Mouse (Mus musculus) cortical plate, adult 2 months (tissue): ENCODE data around the gene Cradd. TPM values are rescaled to one million over a fixed set of nuclear protein-coding genes. Genes with fewer than 3 reads are reported as not detected.

ENCODE experiments used
- H3K27ac ChIP-seq: fragments of 200-500 bp; 2 replicates; pipeline ENCODE4 v1.5.1; 2012; ENCODE audit warnings: low read length, control low read depth, inconsistent platforms; ENCODE audit not compliant: insufficient read depth
- H3K4me1 ChIP-seq: fragments of 200-500 bp; 2 replicates; pipeline ENCODE4 v1.6.1; 2011; ENCODE audit warnings: low read length; ENCODE audit not compliant: control insufficient read depth, insufficient read depth
- H3K4me3 ChIP-seq: fragments of 200-500 bp; 2 replicates; pipeline ENCODE4 v1.5.1; 2011; ENCODE audit warnings: mild to moderate bottlenecking, low read length, control low read depth; ENCODE audit not compliant: insufficient read depth
- CTCF ChIP-seq: fragments of 200-500 bp; IDR thresholded peaks from 2 replicates; pipeline ENCODE4 v1.5.1; 2011; ENCODE audit warnings: mild to moderate bottlenecking, control low read depth, low read length; ENCODE audit not compliant: insufficient read depth; ENCODE audit errors: extremely low read depth
- POLR2A ChIP-seq: fragments of 200-500 bp; IDR thresholded peaks from 2 replicates; pipeline ENCODE4 v1.6.1; 2011; ENCODE audit warnings: mild to moderate bottlenecking, low read length, control low read depth; ENCODE audit not compliant: insufficient read depth; ENCODE audit errors: extremely low read depth
- polyA plus RNA-seq: library from polyadenylated mRNA; depleted of rRNA; stranded (reverse); fragments of >200 nt; gene quantifications from 2 replicates; pipeline ENCODE4 v1.2.3, GENCODE M21; 2012

Cradd gene
- polyA plus RNA-seq, 1 experiment, result 7.1 TPM

DNA sequence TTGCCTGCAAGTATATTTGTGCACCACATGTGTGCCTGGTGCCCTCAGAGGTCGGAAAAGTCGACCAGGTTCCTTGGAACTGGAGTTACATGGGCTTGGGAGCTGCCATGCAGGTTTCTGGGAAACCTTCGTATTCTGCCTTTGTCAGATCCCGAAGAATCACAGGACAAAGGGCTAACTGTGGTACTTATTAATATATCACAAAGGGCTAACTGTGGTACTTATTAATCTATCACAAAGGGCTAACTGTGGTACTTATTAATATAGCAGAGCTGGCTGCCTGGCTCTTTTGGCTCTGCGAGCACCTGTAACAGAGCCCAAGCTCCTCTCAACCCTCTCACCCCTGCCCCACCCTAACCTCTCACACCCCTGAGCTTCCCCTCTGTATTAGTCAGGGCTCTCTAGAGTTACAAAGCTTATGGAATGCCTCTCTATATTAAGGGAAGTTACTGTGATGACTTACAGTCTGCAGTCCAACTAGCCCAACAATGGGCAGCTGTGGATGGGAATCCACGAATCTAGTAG is 42.4 kb downstream of the Cradd start:
- Histone ChIP-seq H3K4me3 (no peak overlapping the region), H3K4me1 (no peaks in the 10 kb centered on the region), H3K27ac (no peak overlapping the region)
- TF ChIP-seq POLR2A, result no peak
- TF ChIP-seq CTCF, result no peak

DNA sequence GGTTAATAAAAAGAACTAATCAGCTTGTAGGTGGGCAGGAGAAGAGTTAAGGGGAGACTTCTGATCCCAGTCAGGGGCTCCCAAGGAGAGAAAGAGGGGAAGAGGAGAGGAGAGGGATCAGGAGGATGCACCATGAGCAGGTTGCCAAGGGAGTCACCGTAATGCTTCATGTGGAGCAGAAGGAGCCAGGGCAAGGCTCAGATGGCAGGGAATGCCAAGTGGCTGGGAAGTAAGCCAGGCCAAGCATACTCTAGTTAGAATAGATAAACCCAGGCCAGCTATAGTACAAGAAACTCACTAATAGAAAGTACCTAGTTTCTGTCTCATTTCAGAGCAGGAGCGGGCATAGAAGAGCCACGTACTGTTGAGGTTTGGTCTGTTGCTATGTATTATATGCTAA is 43.6 kb downstream of the Cradd start:
- H3K4me3 ChIP-seq, result no peak overlapping the region
- no peaks in the 10 kb centered on the region for H3K4me1 ChIP-seq
- H3K27ac ChIP-seq, result no peak overlapping the region
- no peak for TF ChIP-seq POLR2A
- TF ChIP-seq CTCF, result no peak

- H3K27ac ChIP-seq, result no peak overlapping the region
- no peaks in the 10 kb centered on the region for H3K4me1 ChIP-seq
- no peak overlapping the region for H3K4me3 ChIP-seq
- TF ChIP-seq CTCF (no peak), POLR2A (no peak)
Observed at GRCm38 (mm10) chr10:95279459-95279858, 44.5 kb downstream of the Cradd start.

- no peak for TF ChIP-seq POLR2A
- TF ChIP-seq CTCF, result no peak
- H3K4me1 ChIP-seq, result no peaks in the 10 kb centered on the region
- no peak overlapping the region for H3K27ac ChIP-seq
- no peak overlapping the region for H3K4me3 ChIP-seq
Observed at GRCm38 (mm10) chr10:95278085-95278484, 45.8 kb downstream of the Cradd start.

DNA sequence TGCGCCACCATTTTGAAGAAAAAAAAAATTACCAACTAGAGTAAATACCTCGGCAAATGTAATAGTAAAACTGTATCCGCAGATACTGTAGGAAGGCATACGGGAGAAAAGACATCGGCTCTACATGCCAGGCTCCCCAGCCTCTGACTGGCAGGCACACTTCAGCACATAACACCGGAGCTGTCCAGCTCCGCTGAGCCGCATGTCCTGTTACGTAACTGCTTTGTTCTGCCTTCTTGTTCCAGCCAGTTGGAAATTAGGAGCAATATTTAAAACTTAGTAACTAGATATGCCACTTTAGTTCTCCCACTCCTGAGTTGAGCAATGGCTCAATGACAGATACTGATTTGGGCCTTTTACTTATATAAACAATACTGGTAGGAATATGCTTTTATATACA is 48.4 kb downstream of the Cradd start:
- no peak for TF ChIP-seq POLR2A
- TF ChIP-seq CTCF, result no peak
- Histone ChIP-seq H3K4me1 (no peaks in the 10 kb centered on the region), H3K27ac (no peak overlapping the region), H3K4me3 (no peak overlapping the region)

- H3K27ac ChIP-seq, result no peak overlapping the region
- TF ChIP-seq POLR2A (no peak), CTCF (no peak)
- H3K4me3 ChIP-seq, result no peak overlapping the region
- H3K4me1 ChIP-seq, result no peaks in the 10 kb centered on the region
Observed at GRCm38 (mm10) chr10:95273226-95273625, 50.7 kb downstream of the Cradd start.

DNA sequence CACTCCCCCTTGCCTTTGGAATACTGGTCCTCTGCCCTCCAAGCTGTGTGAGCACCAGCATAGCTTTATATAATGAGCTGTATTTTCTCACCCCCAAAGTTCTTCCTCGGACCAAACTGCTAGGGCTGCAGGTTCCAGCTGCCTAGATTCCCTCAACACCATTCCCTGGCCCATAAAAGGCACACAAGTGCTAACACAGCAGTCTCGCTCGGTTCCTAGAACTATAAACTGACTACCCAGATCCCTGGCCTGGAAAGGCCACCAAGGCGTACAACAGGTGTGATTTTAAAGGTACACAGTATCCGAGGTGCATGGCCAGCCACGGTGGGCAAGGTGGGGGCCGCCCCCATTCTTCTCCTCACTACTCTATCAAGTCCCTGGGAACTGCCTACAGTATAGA is 54.8 kb downstream of the Cradd start:
- TF ChIP-seq CTCF (no peak), POLR2A (no peak)
- Histone ChIP-seq H3K4me1 (peaks cover 3% of the 10 kb centered on the region; the same call in 1 of the 2 replicates), H3K27ac (no peak overlapping the region), H3K4me3 (no peak overlapping the region)

GRCm38 (mm10) chr10:95268366-95268765 is 55.6 kb downstream of the Cradd start:
- no peak overlapping the region for H3K4me3 ChIP-seq

GRCm38 (mm10) chr10:95266983-95267382 is 57.0 kb downstream of the Cradd start:
- H3K4me3 ChIP-seq, result no peak overlapping the region
- H3K4me1 ChIP-seq, result peaks cover 3% of the 10 kb centered on the region; the same call in 1 of the 2 replicates
- H3K27ac ChIP-seq, result no peak overlapping the region
- TF ChIP-seq CTCF, result no peak
- no peak for TF ChIP-seq POLR2A

More at GRCm38 (mm10) chr10:95268366-95268765, 55.6 kb downstream of the Cradd start:
- TF ChIP-seq POLR2A, result no peak
- H3K4me1 ChIP-seq, result peaks cover 3% of the 10 kb centered on the region; the same call in 1 of the 2 replicates
- no peak overlapping the region for H3K27ac ChIP-seq

DNA sequence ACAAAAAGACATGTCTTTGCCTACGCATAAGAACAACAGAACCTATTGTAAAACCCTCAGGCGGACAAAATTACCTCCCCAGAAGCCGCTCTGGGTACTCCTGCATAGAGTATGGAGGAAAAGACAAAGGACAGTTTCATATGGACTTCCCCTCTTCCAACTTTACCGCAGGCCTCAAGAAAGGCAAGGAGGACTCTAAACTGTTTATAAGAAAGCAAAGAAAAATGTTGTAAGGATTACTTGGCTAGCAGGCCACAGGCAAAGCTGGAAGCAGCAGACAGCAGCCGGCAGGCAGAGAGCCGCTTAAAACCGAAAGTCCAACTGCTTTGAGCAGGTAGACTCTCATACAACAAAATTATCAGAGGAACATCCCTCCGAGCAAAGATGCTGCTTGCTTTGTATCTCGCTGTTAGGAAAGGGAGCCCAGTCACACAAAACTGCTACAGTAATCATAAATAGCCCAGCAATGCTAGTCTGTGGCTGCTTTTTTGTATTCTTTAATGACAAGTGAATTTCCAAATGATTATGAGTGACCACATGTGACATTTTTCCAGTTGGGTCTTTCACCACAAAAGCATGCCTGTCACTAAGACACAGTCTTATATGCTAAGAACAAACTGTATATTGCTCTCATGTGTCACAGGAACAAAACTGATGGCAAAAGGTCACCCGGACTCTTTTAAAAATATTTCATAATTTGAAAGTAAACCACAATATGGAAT is 57.7 kb downstream of the Cradd start:
- 0 out of 2 replicates have a peak overlapping the region, but pooled peaks have one; percentile 9 for H3K4me3 ChIP-seq
- TF ChIP-seq CTCF (no peak), POLR2A (no peak)
- peak overlapping the region; percentile 87 for H3K27ac ChIP-seq
- H3K4me1 ChIP-seq, result peaks cover 3% of the 10 kb centered on the region; the same call in 1 of the 2 replicates

DNA sequence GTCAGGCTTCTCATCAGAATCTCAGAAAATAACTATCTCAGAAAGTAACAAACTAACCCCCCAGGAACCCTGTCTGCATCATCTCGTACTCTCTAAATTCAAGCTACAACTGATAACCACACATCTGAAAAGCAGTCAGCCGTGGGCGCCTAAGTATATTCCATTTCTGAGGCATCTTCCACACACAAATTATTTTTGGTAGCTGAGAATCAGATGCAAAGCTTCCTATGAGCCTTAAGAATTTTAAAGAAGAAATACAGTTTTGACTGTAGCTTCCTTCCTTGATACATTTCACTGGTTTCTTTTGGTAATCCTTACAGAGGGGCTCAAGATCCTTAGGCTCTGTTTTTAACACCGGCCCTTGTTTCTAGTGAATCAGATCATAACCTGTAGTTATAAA is 58.4 kb downstream of the Cradd start:
- H3K4me1 ChIP-seq, result peaks cover 3% of the 10 kb centered on the region; the same call in 1 of the 2 replicates
- H3K4me3 ChIP-seq, result no peak overlapping the region; the same call in 1 of the 2 replicates
- TF ChIP-seq POLR2A, result no peak
- no peak for TF ChIP-seq CTCF
- peak overlapping the region; percentile 87; the same call in 1 of the 2 replicates for H3K27ac ChIP-seq
